Mouse (Mus musculus): Measurements from ENCODE around the gene Arhgap9. TPM values are rescaled to one million over a fixed set of nuclear protein-coding genes. Genes with fewer than 3 reads are reported as not detected.

Arhgap9 gene
- polyA plus RNA-seq, 1 experiment from 2014 or later = 5.6 TPM

Other genes with a start within 250 kb of the Arhgap9 start
- gene Agap2, start 246.7 kb upstream of the Arhgap9 start, polyA plus RNA-seq (2015; fragmentation: Nextera tagmentation; extraction: Ambion mirVana) = 0.28 and 0.67 TPM in 2 replicates
- 100 and 108 TPM in 2 replicates for gene Os9, start 200.8 kb upstream of the Arhgap9 start, polyA plus RNA-seq (2015; fragmentation: Nextera tagmentation; extraction: Ambion mirVana)
- gene B4galnt1, start 156.7 kb upstream of the Arhgap9 start, polyA plus RNA-seq (2015; fragmentation: Nextera tagmentation; extraction: Ambion mirVana) = 29.4 and 31.4 TPM in 2 replicates
- gene Slc26a10, start 141.3 kb upstream of the Arhgap9 start, polyA plus RNA-seq (2015; fragmentation: Nextera tagmentation; extraction: Ambion mirVana) = 1.1 and 1.3 TPM in 2 replicates
- 65.9 and 69.9 TPM in 2 replicates for gene Arhgef25, start 131.9 kb upstream of the Arhgap9 start, polyA plus RNA-seq (2015; fragmentation: Nextera tagmentation; extraction: Ambion mirVana)
- 90.4 and 106 TPM in 2 replicates for gene Dtx3, start 126.2 kb upstream of the Arhgap9 start, polyA plus RNA-seq (2015; fragmentation: Nextera tagmentation; extraction: Ambion mirVana)
- gene Pip4k2c, start 110.4 kb upstream of the Arhgap9 start, polyA plus RNA-seq (2015; fragmentation: Nextera tagmentation; extraction: Ambion mirVana) = 29.9 and 32.3 TPM in 2 replicates
- 5.6 and 6.2 TPM in 2 replicates for gene Kif5a, start 58.6 kb upstream of the Arhgap9 start, polyA plus RNA-seq (2015; fragmentation: Nextera tagmentation; extraction: Ambion mirVana)
- gene Dctn2, start 55.6 kb upstream of the Arhgap9 start, polyA plus RNA-seq (2015; fragmentation: Nextera tagmentation; extraction: Ambion mirVana) = 161 and 169 TPM in 2 replicates
- gene Mbd6, start 32.9 kb upstream of the Arhgap9 start, polyA plus RNA-seq (2015; fragmentation: Nextera tagmentation; extraction: Ambion mirVana) = 18.6 and 19.4 TPM in 2 replicates
- gene Mars, start 10.2 kb upstream of the Arhgap9 start, polyA plus RNA-seq (2015; fragmentation: Nextera tagmentation; extraction: Ambion mirVana) = 109 and 110 TPM in 2 replicates
- gene Gli1, start 20.0 kb downstream of the Arhgap9 start, polyA plus RNA-seq (2015; fragmentation: Nextera tagmentation; extraction: Ambion mirVana) = 9.1 and 10.1 TPM in 2 replicates
- gene Inhbe, start 32.4 kb downstream of the Arhgap9 start, polyA plus RNA-seq (2015; fragmentation: Nextera tagmentation; extraction: Ambion mirVana) = 0.05 TPM in 1 of 2 replicates, not detected in the other
- 0.27 TPM in 2 replicates for gene Inhbc, start 48.5 kb downstream of the Arhgap9 start, polyA plus RNA-seq (2015; fragmentation: Nextera tagmentation; extraction: Ambion mirVana)
- 26.5 and 34.1 TPM in 2 replicates for gene R3hdm2, start 58.4 kb downstream of the Arhgap9 start, polyA plus RNA-seq (2015; fragmentation: Nextera tagmentation; extraction: Ambion mirVana)
- 0.92 and 1.7 TPM in 2 replicates for gene Stac3, start 179.7 kb downstream of the Arhgap9 start, polyA plus RNA-seq (2015; fragmentation: Nextera tagmentation; extraction: Ambion mirVana)
- gene Ndufa4l2, start 193.0 kb downstream of the Arhgap9 start, polyA plus RNA-seq (2015; fragmentation: Nextera tagmentation; extraction: Ambion mirVana) = 92.8 and 117 TPM in 2 replicates
- 142 and 144 TPM in 2 replicates for gene Shmt2, start 200.5 kb downstream of the Arhgap9 start, polyA plus RNA-seq (2015; fragmentation: Nextera tagmentation; extraction: Ambion mirVana)
- gene Nxph4, start 212.6 kb downstream of the Arhgap9 start, polyA plus RNA-seq (2015; fragmentation: Nextera tagmentation; extraction: Ambion mirVana) = 5.0 and 5.4 TPM in 2 replicates